In the genomic region with DNA sequence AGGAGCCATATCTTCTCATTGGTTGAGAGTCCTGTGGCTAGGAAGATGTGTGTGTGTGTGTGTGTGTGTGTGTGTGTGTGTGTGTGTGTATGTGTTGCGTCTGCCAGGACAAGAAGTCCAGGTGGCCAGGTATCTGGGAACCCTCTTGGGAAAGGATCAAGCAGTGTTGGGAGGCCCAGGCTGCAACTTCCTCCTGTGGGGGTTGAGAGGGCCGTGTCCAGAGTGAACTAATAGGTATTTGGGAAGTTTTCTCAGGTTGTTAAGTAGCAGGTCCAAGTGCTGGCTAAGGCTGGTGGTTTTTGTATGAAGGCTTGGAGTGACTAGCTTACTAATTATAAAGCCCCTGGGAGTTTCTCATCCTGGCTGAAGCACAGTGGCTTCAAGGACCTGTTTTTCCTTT, we compare ENCODE assay signal across 24 mouse cellular contexts. TPM values are rescaled to one million over a fixed set of nuclear protein-coding genes. Genes with fewer than 3 reads are reported as not detected.
DNase-seq lines count a peak whose midpoint lies in the region; ATAC-seq and TF ChIP-seq lines count a peak whose summit lies in the region.
"Had no signal": no experiment of that assay in that cellular context is flagged by ENCODE, and none has a peak within 500 bp of the region (broad histone marks: within the 10 kb centered on the region; RNA-seq: fewer than 3 reads in every experiment).

No protein-coding gene starts in this region.

- ATAC-seq in liver, embryonic 13.5 days (ENCODE audit: low read depth), result no peak
- ATAC-seq in liver, embryonic 12.5 days, result no peak
- no peak for ATAC-seq in liver, embryonic 16.5 days (ENCODE audit: low read depth)
- ATAC-seq in lung, postnatal 0 days, result peak; percentile 51
- no peak for ATAC-seq in granulocyte monocyte progenitor cell, adult 5-6 weeks (replicated peaks; ENCODE audit: poor library complexity, severe bottlenecking)
- ATAC-seq: CD4-positive, CD25-positive, alpha-beta regulatory T cell, adult 4 months; forebrain, embryonic 15.5 days; hindbrain, embryonic 16.5 days had no signal

- 20% methylated on average over 2 of the region's 2 CpGs for WGBS in kidney, adult 2 months
- WGBS in liver, embryonic 13.5 days (ENCODE audit: insufficient replicate concordance), result 27% methylated on average over 2 of the region's 2 CpGs
- WGBS in liver, embryonic 12.5 days (ENCODE audit: insufficient replicate concordance), result 54% methylated on average over 2 of the region's 2 CpGs
- 27% methylated on average over 2 of the region's 2 CpGs for WGBS in liver, embryonic 16.5 days (ENCODE audit: insufficient replicate concordance)
- WGBS in lung, postnatal 0 days, result 60% methylated on average over 2 of the region's 2 CpGs

- TF ChIP-seq CTCF in kidney, adult 2 months (conservative IDR thresholded peaks at IDR 0.05; ENCODE audit: insufficient read depth, insufficient read length, low read depth, low read length), result no peak
- no peak for TF ChIP-seq CTCF in lung, postnatal 0 days (IDR thresholded peaks at IDR 0.05)

- no peaks in the 10 kb centered on the region for H3K36me3 ChIP-seq in kidney, adult 2 months (ENCODE audit: control insufficient read depth, insufficient read depth, low read length)
- 0 out of 2 replicates have a peak, but pooled peaks cover 2% of the 10 kb centered on the region for H3K36me3 ChIP-seq in liver, embryonic 13.5 days
- H3K36me3 ChIP-seq in liver, embryonic 12.5 days, result peaks cover 5% of the 10 kb centered on the region; the same call in 1 of the 2 replicates
- H3K36me3 ChIP-seq in liver, embryonic 16.5 days (ENCODE audit: control insufficient read depth, insufficient read depth), result no peaks in the 10 kb centered on the region
- no peaks in the 10 kb centered on the region for H3K36me3 ChIP-seq in lung, postnatal 0 days (ENCODE audit: insufficient read depth, low read length)
- H3K36me3 ChIP-seq: forebrain, embryonic 15.5 days; stomach, embryonic 15.5 days had no signal

- no peak for TF ChIP-seq EP300 in lung, postnatal 0 days (IDR thresholded peaks at IDR 0.05)

- H3K9ac ChIP-seq in liver, embryonic 13.5 days, result no peak overlapping the region
- no peak overlapping the region for H3K9ac ChIP-seq in liver, embryonic 12.5 days
- H3K9ac ChIP-seq in liver, embryonic 16.5 days (ENCODE audit: low read depth, low read length), result no peak overlapping the region
- no peak overlapping the region for H3K9ac ChIP-seq in lung, postnatal 0 days (replicated peaks; ENCODE audit: low read depth)
- H3K9ac ChIP-seq: forebrain, embryonic 15.5 days; liver, embryonic 14.5 days; stomach, embryonic 15.5 days had no signal

- DNase-seq in kidney, adult 2 months, result no peak
- no peak for DNase-seq in kidney, adult 9 months
- no peak for DNase-seq in liver, embryonic 13.5 days
- DNase-seq in lung, postnatal 0 days (ENCODE audit: low spot score), result peak; percentile 48
- no peak for DNase-seq in left cerebral cortex, postnatal 4 days
- DNase-seq: cerebellum, adult 11 months; heart, postnatal 10 days; right cerebral cortex, postnatal 4 days; thymus, adult 2 months; thymus, postnatal 4 days had no signal

- H3K9me3 ChIP-seq in liver, embryonic 13.5 days (replicated peaks), result no peaks in the 10 kb centered on the region
- H3K9me3 ChIP-seq in liver, embryonic 12.5 days (replicated peaks), result no peaks in the 10 kb centered on the region
- H3K9me3 ChIP-seq in liver, embryonic 16.5 days (replicated peaks; ENCODE audit: control insufficient read depth, low read length), result no peaks in the 10 kb centered on the region
- H3K9me3 ChIP-seq in lung, postnatal 0 days (ENCODE audit: low read length), result no peaks in the 10 kb centered on the region
- H3K9me3 ChIP-seq: embryonic facial prominence, embryonic 10.5 days; forebrain, embryonic 15.5 days; hindbrain, embryonic 10.5 days; limb, embryonic 10.5 days; stomach, embryonic 15.5 days had no signal

- no peak for TF ChIP-seq POLR2A in kidney, adult 2 months (IDR thresholded peaks at IDR 0.05; ENCODE audit: low read depth, low read length)

- no peak overlapping the region for H3K4me3 ChIP-seq in kidney, adult 2 months (ENCODE audit: insufficient read depth, low read depth, low read length)
- no peak overlapping the region for H3K4me3 ChIP-seq in liver, embryonic 13.5 days (replicated peaks)
- H3K4me3 ChIP-seq in liver, embryonic 12.5 days, result no peak overlapping the region
- H3K4me3 ChIP-seq in liver, embryonic 16.5 days (ENCODE audit: low read depth, low read length), result no peak overlapping the region
- H3K4me3 ChIP-seq in lung, postnatal 0 days (ENCODE audit: low read depth, low read length), result no peak overlapping the region; the same call in 1 of the 2 replicates
- H3K4me3 ChIP-seq: embryonic facial prominence, embryonic 10.5 days; forebrain, embryonic 15.5 days; hindbrain, embryonic 10.5 days; limb, embryonic 10.5 days; stomach, embryonic 15.5 days had no signal

- no peaks in the 10 kb centered on the region for H3K27me3 ChIP-seq in kidney, adult 2 months (replicated peaks; ENCODE audit: control insufficient read depth, insufficient read depth, low read length)
- H3K27me3 ChIP-seq in liver, embryonic 13.5 days, result peaks cover 5% of the 10 kb centered on the region; the same call in 1 of the 2 replicates
- peaks cover 9% of the 10 kb centered on the region for H3K27me3 ChIP-seq in liver, embryonic 12.5 days (replicated peaks)
- no peaks in the 10 kb centered on the region for H3K27me3 ChIP-seq in liver, embryonic 16.5 days (ENCODE audit: control insufficient read depth, insufficient read depth, low read depth, low read length)
- no peaks in the 10 kb centered on the region for H3K27me3 ChIP-seq in lung, postnatal 0 days (replicated peaks; ENCODE audit: insufficient read depth, low read length)
- H3K27me3 ChIP-seq: forebrain, embryonic 15.5 days; stomach, embryonic 15.5 days had no signal

- peak overlapping the region; percentile 49 for H3K27ac ChIP-seq in kidney, adult 2 months (ENCODE audit: insufficient read depth, low read depth, low read length)
- peak overlapping the region; percentile 21 for H3K27ac ChIP-seq in liver, embryonic 13.5 days
- no peak overlapping the region for H3K27ac ChIP-seq in liver, embryonic 12.5 days
- 0 out of 2 replicates have a peak overlapping the region, but pooled peaks have one; percentile 14 for H3K27ac ChIP-seq in liver, embryonic 16.5 days (ENCODE audit: low read length)
- H3K27ac ChIP-seq in lung, postnatal 0 days (ENCODE audit: low read length), result peak overlapping the region; percentile 66
- H3K27ac ChIP-seq: embryonic facial prominence, embryonic 10.5 days; forebrain, embryonic 15.5 days; hindbrain, embryonic 10.5 days; limb, embryonic 10.5 days; liver, embryonic 14.5 days; stomach, embryonic 15.5 days had no signal

- intact Hi-C loops in left cerebral cortex, postnatal 4 days (cut with DNase I), result no loop called here

- H3K4me2 ChIP-seq in liver, embryonic 13.5 days, result no peak overlapping the region
- no peak overlapping the region for H3K4me2 ChIP-seq in liver, embryonic 12.5 days
- H3K4me2 ChIP-seq in liver, embryonic 16.5 days (ENCODE audit: low read depth, low read length), result peak overlapping the region; percentile 6; the same call in 1 of the 2 replicates
- peak overlapping the region; percentile 23; the same call in 1 of the 2 replicates for H3K4me2 ChIP-seq in lung, postnatal 0 days (replicated peaks; ENCODE audit: low read depth, low read length)
- H3K4me2 ChIP-seq: forebrain, embryonic 15.5 days had no signal

- peaks cover 29% of the 10 kb centered on the region; the same call in 1 of the 2 replicates for H3K4me1 ChIP-seq in kidney, adult 2 months (ENCODE audit: control insufficient read depth, insufficient read depth, low read length)
- H3K4me1 ChIP-seq in liver, embryonic 13.5 days (replicated peaks), result peaks cover 67% of the 10 kb centered on the region
- H3K4me1 ChIP-seq in liver, embryonic 12.5 days, result peaks cover 59% of the 10 kb centered on the region
- peaks cover 13% of the 10 kb centered on the region for H3K4me1 ChIP-seq in liver, embryonic 16.5 days (ENCODE audit: control insufficient read depth, low read depth, low read length)
- peaks cover 17% of the 10 kb centered on the region; the same call in 1 of the 2 replicates for H3K4me1 ChIP-seq in lung, postnatal 0 days (ENCODE audit: insufficient read depth, low read depth, low read length)

RNA-seq across cellular contexts. Expression of a gene that starts 7.7 kb away (rescaled TPM):
- 28.4 and 28.7 TPM in 2 replicates for polyA plus RNA-seq in kidney, adult 2 months (2012; rRNA removed)
- 1.4 and 1.6 TPM in 2 replicates for polyA plus RNA-seq in liver, embryonic 13.5 days (2015; fragmentation: Nextera tagmentation; extraction: Ambion mirVana)
- polyA plus RNA-seq in liver, embryonic 12.5 days (2016; fragmentation: Nextera tagmentation; extraction: Ambion mirVana), result 2.2 and 2.4 TPM in 2 replicates
- polyA plus RNA-seq in liver, embryonic 16.5 days (2015; fragmentation: Nextera tagmentation; extraction: Ambion mirVana), result 1.8 and 2.0 TPM in 2 replicates
- 16.5 and 20.2 TPM in 2 replicates for polyA plus RNA-seq in lung, postnatal 0 days (2015; fragmentation: Nextera tagmentation; extraction: Ambion mirVana)
- 10 to 100 TPM; 91.0 to 94.5 TPM for total RNA-seq in left cerebral cortex, postnatal 4 days (2021)
- 28.1 and 32.0 TPM in 2 replicates for total RNA-seq in granulocyte monocyte progenitor cell, adult 5-6 weeks (2014; fragmentation: Nextera tagmentation)
- 17.7 and 24.5 TPM in 2 replicates for total RNA-seq in granulocyte monocyte progenitor cell, adult 5-6 weeks (2017)

RNA-seq across cellular contexts. Expression of a gene that starts 31.2 kb away (rescaled TPM):
- polyA plus RNA-seq in kidney, adult 2 months (2012; rRNA removed), result 9.5 and 9.9 TPM in 2 replicates
- 2.1 and 2.5 TPM in 2 replicates for polyA plus RNA-seq in liver, embryonic 13.5 days (2015; fragmentation: Nextera tagmentation; extraction: Ambion mirVana)
- polyA plus RNA-seq in liver, embryonic 12.5 days (2016; fragmentation: Nextera tagmentation; extraction: Ambion mirVana), result 3.4 and 4.1 TPM in 2 replicates
- 1.5 TPM in 2 replicates for polyA plus RNA-seq in liver, embryonic 16.5 days (2015; fragmentation: Nextera tagmentation; extraction: Ambion mirVana)
- polyA plus RNA-seq in lung, postnatal 0 days (2015; fragmentation: Nextera tagmentation; extraction: Ambion mirVana), result 4.7 and 6.1 TPM in 2 replicates
- 10 to 100 TPM; 35.5 to 36.1 TPM for total RNA-seq in left cerebral cortex, postnatal 4 days (2021)
- 1.6 and 2.1 TPM in 2 replicates for total RNA-seq in granulocyte monocyte progenitor cell, adult 5-6 weeks (2014; fragmentation: Nextera tagmentation)
- total RNA-seq in granulocyte monocyte progenitor cell, adult 5-6 weeks (2017), result 0.99 TPM in 1 of 2 replicates, not detected in the other

RNA-seq across cellular contexts. Expression of a gene that starts 35.7 kb away (rescaled TPM):
- not detected in 2 replicates for polyA plus RNA-seq in kidney, adult 2 months (2012; rRNA removed)
- polyA plus RNA-seq in liver, embryonic 13.5 days (2015; fragmentation: Nextera tagmentation; extraction: Ambion mirVana), result not detected in 2 replicates
- polyA plus RNA-seq in liver, embryonic 12.5 days (2016; fragmentation: Nextera tagmentation; extraction: Ambion mirVana), result 0.08 TPM in 1 of 2 replicates, not detected in the other
- polyA plus RNA-seq in liver, embryonic 16.5 days (2015; fragmentation: Nextera tagmentation; extraction: Ambion mirVana), result not detected in 2 replicates
- 8.8 and 8.9 TPM in 2 replicates for polyA plus RNA-seq in lung, postnatal 0 days (2015; fragmentation: Nextera tagmentation; extraction: Ambion mirVana)
- under 1 TPM; 0.70 to 0.81 TPM for total RNA-seq in left cerebral cortex, postnatal 4 days (2021)
- total RNA-seq in granulocyte monocyte progenitor cell, adult 5-6 weeks (2014; fragmentation: Nextera tagmentation), result not detected in 2 replicates
- not detected in 2 replicates for total RNA-seq in granulocyte monocyte progenitor cell, adult 5-6 weeks (2017)
- total RNA-seq: gastrocnemius, adult 8-10 months; heart, postnatal 10 days had no signal
- polyA plus RNA-seq: CD4-positive, CD25-positive, alpha-beta regulatory T cell, adult 4 months; embryonic facial prominence, embryonic 10.5 days; heart, embryonic 11.5 days; large intestine, adult 2 months; limb, embryonic 10.5 days; liver, embryonic 14.5 days; stomach, embryonic 15.5 days; thymus, adult 2 months had no signal

Comparison
In these comparisons a context has a peak if more than half of its experiments do, and no peak if none do; other contexts are left out.
1. H3K4me2 ChIP-seq: peak in liver, embryonic 16.5 days (single experiment) and lung, postnatal 0 days (single experiment); none in liver, embryonic 13.5 days (single experiment) and liver, embryonic 12.5 days (single experiment).